Comparison of ENCODE assay signal across 13 mouse cellular contexts in the genomic region with DNA sequence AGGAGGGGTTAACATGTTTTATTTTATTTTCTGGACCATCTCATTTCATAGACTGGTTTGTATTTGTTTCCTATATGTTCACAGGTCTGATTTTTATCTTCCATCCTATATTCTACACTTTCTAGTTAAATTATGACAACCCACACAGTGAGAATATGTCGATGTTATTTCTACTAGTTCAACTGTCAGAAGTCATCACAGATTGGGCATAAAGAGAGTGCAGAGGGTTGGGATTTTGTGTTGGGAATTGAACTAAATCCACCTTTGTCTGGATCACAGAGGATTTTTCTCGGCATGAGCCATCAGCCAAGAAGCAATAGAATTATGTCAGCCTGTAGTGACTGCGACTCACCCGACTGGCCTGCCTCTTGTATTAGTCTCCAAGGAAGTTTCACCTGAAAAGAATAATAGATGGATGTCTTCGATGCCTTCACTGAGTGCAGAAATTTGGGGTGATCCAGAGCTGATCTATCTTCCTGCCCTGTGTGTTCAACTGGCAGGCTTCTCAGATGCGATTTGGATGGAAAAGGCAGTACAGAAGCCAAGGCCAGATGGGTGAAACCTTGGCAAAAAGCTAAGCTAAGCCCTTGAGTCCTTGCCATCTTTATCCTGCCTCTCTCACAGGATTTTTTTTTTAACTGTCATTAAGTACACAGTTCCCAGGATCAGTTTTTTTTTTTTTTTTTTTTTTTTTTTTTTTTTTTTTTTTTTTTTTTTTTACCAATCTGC. TPM values are rescaled to one million over a fixed set of nuclear protein-coding genes. Genes with fewer than 3 reads are reported as not detected.
DNase-seq lines count a peak whose midpoint lies in the region; ATAC-seq and TF ChIP-seq lines count a peak whose summit lies in the region.
"Had no signal": no experiment of that assay in that cellular context is flagged by ENCODE, and none has a peak within 500 bp of the region (broad histone marks: within the 10 kb centered on the region; RNA-seq: fewer than 3 reads in every experiment).

No protein-coding gene starts in this region.

- intact Hi-C loops in left cerebral cortex, postnatal 14 days (cut with DNase I): no loop called here

- 0 out of 2 replicates have a peak overlapping the region, but pooled peaks have one; percentile 30 for H3K9ac ChIP-seq in forebrain, embryonic 13.5 days
- no peak overlapping the region for H3K9ac ChIP-seq in forebrain, embryonic 11.5 days (ENCODE audit: low read length)
- H3K9ac ChIP-seq in midbrain, embryonic 14.5 days (replicated peaks; ENCODE audit: low read length): no peak overlapping the region
- H3K9ac ChIP-seq in forebrain, postnatal 0 days: no peak overlapping the region; the same call in 1 of the 2 replicates
- H3K9ac ChIP-seq: limb, embryonic 12.5 days; midbrain, embryonic 12.5 days had no signal

- WGBS in forebrain, embryonic 13.5 days: 61% methylated on average over 6 of the region's 6 CpGs
- WGBS in forebrain, embryonic 11.5 days: 73% methylated on average over 6 of the region's 6 CpGs
- WGBS in midbrain, embryonic 14.5 days: 46% methylated on average over 6 of the region's 6 CpGs
- WGBS in midbrain, embryonic 10.5 days: 79% methylated on average over 6 of the region's 6 CpGs
- 32% methylated on average over 6 of the region's 6 CpGs for WGBS in forebrain, postnatal 0 days

- no peak for TF ChIP-seq CTCF in forebrain, postnatal 0 days (IDR thresholded peaks at IDR 0.05; ENCODE audit: low read depth)

- no peaks in the 10 kb centered on the region for H3K27me3 ChIP-seq in forebrain, embryonic 13.5 days
- no peaks in the 10 kb centered on the region for H3K27me3 ChIP-seq in forebrain, embryonic 11.5 days (ENCODE audit: control insufficient read depth, insufficient read depth, low read length)
- no peaks in the 10 kb centered on the region for H3K27me3 ChIP-seq in midbrain, embryonic 14.5 days (ENCODE audit: control insufficient read depth, insufficient read depth, low read length)
- H3K27me3 ChIP-seq in midbrain, embryonic 10.5 days (ENCODE audit: low read depth, poor library complexity, severe bottlenecking): no peaks in the 10 kb centered on the region
- H3K27me3 ChIP-seq in forebrain, postnatal 0 days (ENCODE audit: insufficient read depth, low read length): no peaks in the 10 kb centered on the region
- H3K27me3 ChIP-seq: limb, embryonic 12.5 days; midbrain, embryonic 12.5 days had no signal

- ATAC-seq in forebrain, embryonic 13.5 days: peak; percentile 73
- ATAC-seq in forebrain, embryonic 11.5 days (replicated peaks; ENCODE audit: low FRiP score): no peak
- no peak for ATAC-seq in midbrain, embryonic 14.5 days (ENCODE audit: low FRiP score, low TSS enrichment)
- peak; percentile 83 for ATAC-seq in forebrain, postnatal 0 days

- peak overlapping the region; percentile 68 for H3K27ac ChIP-seq in forebrain, embryonic 13.5 days
- H3K27ac ChIP-seq in forebrain, embryonic 11.5 days (ENCODE audit: low read depth, low read length): no peak overlapping the region
- H3K27ac ChIP-seq in midbrain, embryonic 14.5 days (replicated peaks; ENCODE audit: low read depth, low read length): no peak overlapping the region
- no peak overlapping the region for H3K27ac ChIP-seq in midbrain, embryonic 10.5 days (replicated peaks)
- peak overlapping the region; percentile 62; the same call in 1 of the 2 replicates for H3K27ac ChIP-seq in forebrain, postnatal 0 days (ENCODE audit: low read depth, low read length)
- H3K27ac ChIP-seq: heart, adult 2 months; limb, embryonic 12.5 days; midbrain, embryonic 12.5 days had no signal

- H3K4me2 ChIP-seq in forebrain, embryonic 13.5 days: no peak overlapping the region
- H3K4me2 ChIP-seq in forebrain, embryonic 11.5 days (ENCODE audit: low read depth, low read length, severe bottlenecking): no peak overlapping the region
- no peak overlapping the region for H3K4me2 ChIP-seq in midbrain, embryonic 14.5 days (ENCODE audit: low read length)
- H3K4me2 ChIP-seq in forebrain, postnatal 0 days (ENCODE audit: low read depth): no peak overlapping the region
- H3K4me2 ChIP-seq: limb, embryonic 12.5 days; midbrain, embryonic 12.5 days had no signal

- DNase-seq in forebrain, embryonic 11.5 days (ENCODE audit: low spot score): no peak
- peak; percentile 40 for DNase-seq in midbrain, embryonic 14.5 days
- no peak for DNase-seq in midbrain, embryonic 10.5 days (ENCODE audit: low spot score)
- DNase-seq in cerebellum, adult 11 months: peak; percentile 69
- peak; percentile 84 for DNase-seq in forebrain, postnatal 0 days
- no peak for DNase-seq in kidney, adult 9 months
- DNase-seq in left cerebral cortex, postnatal 14 days (ENCODE audit: low spot score in 2 of 2): no peak
- DNase-seq: heart, adult 2 months; kidney, postnatal 14 days; thymus, postnatal 14 days had no signal

- no peak overlapping the region for H3K4me3 ChIP-seq in forebrain, embryonic 13.5 days
- H3K4me3 ChIP-seq in forebrain, embryonic 11.5 days (ENCODE audit: low read depth, low read length): no peak overlapping the region
- H3K4me3 ChIP-seq in midbrain, embryonic 14.5 days (replicated peaks; ENCODE audit: low read depth, low read length): no peak overlapping the region
- H3K4me3 ChIP-seq in midbrain, embryonic 10.5 days: no peak overlapping the region
- no peak overlapping the region for H3K4me3 ChIP-seq in forebrain, postnatal 0 days (ENCODE audit: low read depth, low read length)
- H3K4me3 ChIP-seq: heart, adult 2 months; limb, embryonic 12.5 days; midbrain, embryonic 12.5 days had no signal

- H3K9me3 ChIP-seq in forebrain, embryonic 13.5 days (replicated peaks): no peaks in the 10 kb centered on the region
- no peaks in the 10 kb centered on the region for H3K9me3 ChIP-seq in forebrain, embryonic 11.5 days (ENCODE audit: control insufficient read depth, low read length)
- H3K9me3 ChIP-seq in midbrain, embryonic 14.5 days (ENCODE audit: control insufficient read depth, low read length): no peaks in the 10 kb centered on the region
- no peaks in the 10 kb centered on the region for H3K9me3 ChIP-seq in midbrain, embryonic 10.5 days (replicated peaks)
- no peaks in the 10 kb centered on the region for H3K9me3 ChIP-seq in forebrain, postnatal 0 days (ENCODE audit: low read length)
- H3K9me3 ChIP-seq: limb, embryonic 12.5 days; midbrain, embryonic 12.5 days had no signal

- H3K36me3 ChIP-seq in forebrain, embryonic 13.5 days (ENCODE audit: poor library complexity, severe bottlenecking): no peaks in the 10 kb centered on the region
- H3K36me3 ChIP-seq in forebrain, embryonic 11.5 days (ENCODE audit: control insufficient read depth, insufficient read depth, low read length): no peaks in the 10 kb centered on the region
- H3K36me3 ChIP-seq in midbrain, embryonic 14.5 days (ENCODE audit: control insufficient read depth, insufficient read depth, low read length): no peaks in the 10 kb centered on the region
- H3K36me3 ChIP-seq in midbrain, embryonic 10.5 days: no peaks in the 10 kb centered on the region
- no peaks in the 10 kb centered on the region for H3K36me3 ChIP-seq in forebrain, postnatal 0 days (ENCODE audit: insufficient read depth)
- H3K36me3 ChIP-seq: midbrain, embryonic 12.5 days had no signal

- peaks cover 24% of the 10 kb centered on the region for H3K4me1 ChIP-seq in forebrain, embryonic 13.5 days
- H3K4me1 ChIP-seq in forebrain, embryonic 11.5 days (replicated peaks; ENCODE audit: control insufficient read depth, insufficient read depth, low read length): no peaks in the 10 kb centered on the region; the same call in 1 of the 2 replicates
- H3K4me1 ChIP-seq in midbrain, embryonic 14.5 days (ENCODE audit: control insufficient read depth, insufficient read depth, low read length): 0 out of 2 replicates have a peak, but pooled peaks cover 5% of the 10 kb centered on the region
- peaks cover 13% of the 10 kb centered on the region for H3K4me1 ChIP-seq in midbrain, embryonic 10.5 days
- H3K4me1 ChIP-seq in forebrain, postnatal 0 days (ENCODE audit: insufficient read depth): 0 out of 2 replicates have a peak, but pooled peaks cover 4% of the 10 kb centered on the region

RNA-seq across cellular contexts. Expression of a gene that starts 46.1 kb away (rescaled TPM):
- not detected in 2 replicates for polyA plus RNA-seq in forebrain, embryonic 13.5 days (2015; fragmentation: Nextera tagmentation; extraction: Ambion mirVana)
- 0.21 TPM in 1 of 2 replicates, not detected in the other for polyA plus RNA-seq in forebrain, embryonic 11.5 days (2014; fragmentation: Nextera tagmentation; extraction: Ambion mirVana)
- polyA plus RNA-seq in midbrain, embryonic 14.5 days (2014; fragmentation: Nextera tagmentation; extraction: Ambion mirVana): not detected in 2 replicates
- polyA plus RNA-seq in midbrain, embryonic 10.5 days (2016; fragmentation: Nextera tagmentation; extraction: Ambion mirVana): 0.15 TPM in 1 of 2 replicates, not detected in the other
- total RNA-seq in forebrain, postnatal 0 days (2014; rRNA removed): 0.19 and 0.23 TPM in 2 replicates
- polyA plus RNA-seq in forebrain, postnatal 0 days (2015; fragmentation: Nextera tagmentation; extraction: Ambion mirVana): 0.15 and 0.21 TPM in 2 replicates
- total RNA-seq in left cerebral cortex, postnatal 14 days (2021): under 1 TPM; 0.61 to 0.62 TPM
- polyA plus RNA-seq: heart, adult 2 months; limb, embryonic 12.5 days had no signal

Comparison
In these comparisons a context has a peak if more than half of its experiments do, and no peak if none do; other contexts are left out.
1. ATAC-seq: peak in forebrain, embryonic 13.5 days (single experiment) and forebrain, postnatal 0 days (single experiment); none in forebrain, embryonic 11.5 days (single experiment) and midbrain, embryonic 14.5 days (single experiment).
2. H3K27ac ChIP-seq: peak in forebrain, embryonic 13.5 days (single experiment) and forebrain, postnatal 0 days (single experiment); none in forebrain, embryonic 11.5 days (single experiment), midbrain, embryonic 14.5 days (single experiment) and midbrain, embryonic 10.5 days (single experiment).
3. DNase-seq: peak in midbrain, embryonic 14.5 days (single experiment), cerebellum, adult 11 months (single experiment) and forebrain, postnatal 0 days (single experiment); none in forebrain, embryonic 11.5 days (single experiment), midbrain, embryonic 10.5 days (single experiment), kidney, adult 9 months (single experiment) and left cerebral cortex, postnatal 14 days (0 of 2).